Comparison of ENCODE assay signal across 8 mouse cellular contexts in the genomic region with DNA sequence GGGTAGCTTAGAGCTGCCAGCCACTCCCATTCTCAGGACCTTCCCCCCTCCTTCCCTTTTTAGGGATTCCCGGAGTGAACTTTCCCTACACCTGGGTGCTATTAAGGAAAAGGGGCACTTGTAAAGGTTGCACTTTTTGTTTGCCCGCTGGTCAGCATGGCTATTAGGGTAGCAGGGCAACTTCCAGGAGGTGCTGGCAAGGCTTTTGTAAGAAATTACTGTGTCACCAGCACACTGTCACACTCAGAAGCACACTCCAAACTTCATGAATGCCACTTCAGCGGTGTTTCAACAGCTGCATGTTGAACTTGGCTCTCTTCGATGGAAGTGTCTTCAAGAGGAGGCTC. TPM values are rescaled to one million over a fixed set of nuclear protein-coding genes. Genes with fewer than 3 reads are reported as not detected.
DNase-seq lines count a peak whose midpoint lies in the region; ATAC-seq lines count a peak whose summit lies in the region.

No protein-coding gene starts in this region.

- peak overlapping the region; percentile 60 for H3K4me3 ChIP-seq in heart, embryonic 11.5 days (ENCODE audit: low read depth, low read length)
- peak overlapping the region; percentile 53 for H3K4me3 ChIP-seq in embryonic facial prominence, embryonic 14.5 days (ENCODE audit: low read depth, low read length)
- H3K4me3 ChIP-seq in limb, embryonic 13.5 days: peak overlapping the region; percentile 56
- peak overlapping the region; percentile 40; the same call in 1 of the 2 replicates for H3K4me3 ChIP-seq in midbrain, embryonic 16.5 days (ENCODE audit: low read depth, low read length)

- no peaks in the 10 kb centered on the region for H3K36me3 ChIP-seq in heart, embryonic 11.5 days (ENCODE audit: control insufficient read depth, insufficient read depth, low read length)
- no peaks in the 10 kb centered on the region for H3K36me3 ChIP-seq in embryonic facial prominence, embryonic 14.5 days (ENCODE audit: control insufficient read depth, insufficient read depth, low read length)
- H3K36me3 ChIP-seq in limb, embryonic 13.5 days: no peaks in the 10 kb centered on the region
- H3K36me3 ChIP-seq in midbrain, embryonic 16.5 days (ENCODE audit: control insufficient read depth, insufficient read depth, low read length): no peaks in the 10 kb centered on the region

- peaks cover 11% of the 10 kb centered on the region for H3K4me1 ChIP-seq in heart, embryonic 11.5 days (ENCODE audit: control insufficient read depth, insufficient read depth, low read length)
- peaks cover 15% of the 10 kb centered on the region; the same call in 1 of the 2 replicates for H3K4me1 ChIP-seq in embryonic facial prominence, embryonic 14.5 days (ENCODE audit: control insufficient read depth, insufficient read depth, low read length)
- peaks cover 28% of the 10 kb centered on the region for H3K4me1 ChIP-seq in limb, embryonic 13.5 days
- H3K4me1 ChIP-seq in midbrain, embryonic 16.5 days (ENCODE audit: control insufficient read depth, insufficient read depth, low read length): peaks cover 14% of the 10 kb centered on the region

- WGBS in heart, embryonic 11.5 days (ENCODE audit: insufficient replicate concordance): under 1% methylated on average over 4 of the region's 4 CpGs
- WGBS in embryonic facial prominence, embryonic 14.5 days: 2% methylated on average over 4 of the region's 4 CpGs
- 0% methylated on average over 4 of the region's 4 CpGs for WGBS in limb, embryonic 13.5 days
- 3% methylated on average over 4 of the region's 4 CpGs for WGBS in midbrain, embryonic 16.5 days

- H3K4me2 ChIP-seq in heart, embryonic 11.5 days: peak overlapping the region; percentile 99
- peak overlapping the region; percentile 97 for H3K4me2 ChIP-seq in embryonic facial prominence, embryonic 14.5 days (ENCODE audit: low read depth, low read length)
- H3K4me2 ChIP-seq in limb, embryonic 13.5 days (replicated peaks): peak overlapping the region; percentile 99
- peak overlapping the region; percentile 77 for H3K4me2 ChIP-seq in midbrain, embryonic 16.5 days (ENCODE audit: low read length)

- DNase-seq in heart, postnatal 25 days (ENCODE audit: low spot score): no peak
- no peak for DNase-seq in embryonic facial prominence, embryonic 14.5 days (ENCODE audit: low spot score)
- DNase-seq in cerebellum, postnatal 4 days (ENCODE audit: low spot score in 2 of 2): no peak
- DNase-seq in adipocyte (ENCODE audit: low spot score): no peak
- DNase-seq in frontal cortex, adult 2 months (ENCODE audit: extremely low spot score in 1 of 2, low spot score in 1 of 2): no peak

- no peak for ATAC-seq in heart, embryonic 11.5 days (replicated peaks; ENCODE audit: insufficient number of reproducible peaks, low FRiP score, low TSS enrichment)
- no peak for ATAC-seq in embryonic facial prominence, embryonic 14.5 days (ENCODE audit: low read depth)
- ATAC-seq in limb, embryonic 13.5 days (ENCODE audit: low FRiP score, low read depth): no peak
- no peak for ATAC-seq in midbrain, embryonic 16.5 days

- H3K9ac ChIP-seq in heart, embryonic 11.5 days (ENCODE audit: low read depth, low read length): no peak overlapping the region
- H3K9ac ChIP-seq in embryonic facial prominence, embryonic 14.5 days (ENCODE audit: low read depth, low read length): peak overlapping the region; percentile 51; the same call in 1 of the 2 replicates
- peak overlapping the region; percentile 70 for H3K9ac ChIP-seq in limb, embryonic 13.5 days
- H3K9ac ChIP-seq in midbrain, embryonic 16.5 days (ENCODE audit: low read depth, low read length): no peak overlapping the region

- intact Hi-C loops in heart, postnatal 25 days (cut with DNase I): no loop called here

- H3K27me3 ChIP-seq in heart, embryonic 11.5 days (ENCODE audit: control insufficient read depth, insufficient read depth, low read length): peaks cover 60% of the 10 kb centered on the region
- H3K27me3 ChIP-seq in embryonic facial prominence, embryonic 14.5 days (replicated peaks; ENCODE audit: control insufficient read depth, insufficient read depth, low read length): peaks cover 60% of the 10 kb centered on the region
- peaks cover 48% of the 10 kb centered on the region for H3K27me3 ChIP-seq in limb, embryonic 13.5 days
- peaks cover 32% of the 10 kb centered on the region for H3K27me3 ChIP-seq in midbrain, embryonic 16.5 days (ENCODE audit: control insufficient read depth, insufficient read depth, low read depth, low read length)

- no peak overlapping the region for H3K27ac ChIP-seq in heart, embryonic 11.5 days (ENCODE audit: low read depth, low read length)
- H3K27ac ChIP-seq in embryonic facial prominence, embryonic 14.5 days (replicated peaks; ENCODE audit: low read depth, low read length): no peak overlapping the region
- H3K27ac ChIP-seq in limb, embryonic 13.5 days: no peak overlapping the region
- no peak overlapping the region for H3K27ac ChIP-seq in midbrain, embryonic 16.5 days (ENCODE audit: low read length)

- no peaks in the 10 kb centered on the region for H3K9me3 ChIP-seq in heart, embryonic 11.5 days (replicated peaks; ENCODE audit: control insufficient read depth, low read length)
- no peaks in the 10 kb centered on the region for H3K9me3 ChIP-seq in embryonic facial prominence, embryonic 14.5 days (ENCODE audit: control insufficient read depth, low read length)
- H3K9me3 ChIP-seq in limb, embryonic 13.5 days: no peaks in the 10 kb centered on the region
- no peaks in the 10 kb centered on the region for H3K9me3 ChIP-seq in midbrain, embryonic 16.5 days (replicated peaks; ENCODE audit: control insufficient read depth, low read length, poor library complexity, severe bottlenecking)

RNA-seq across cellular contexts. Expression of a gene that starts 0.6 kb away (rescaled TPM):
- not detected in 2 replicates for polyA plus RNA-seq in heart, embryonic 11.5 days (2014; fragmentation: Nextera tagmentation; extraction: Ambion mirVana)
- under 1 TPM; 0.42 to 0.59 TPM for total RNA-seq in heart, postnatal 25 days (2021)
- 0.63 and 1.1 TPM in 2 replicates for polyA plus RNA-seq in embryonic facial prominence, embryonic 14.5 days (2014; fragmentation: Nextera tagmentation; extraction: Ambion mirVana)
- polyA plus RNA-seq in limb, embryonic 13.5 days (2015; fragmentation: Nextera tagmentation; extraction: Ambion mirVana): 1.7 and 1.9 TPM in 2 replicates
- 0.24 and 0.62 TPM in 2 replicates for polyA plus RNA-seq in midbrain, embryonic 16.5 days (2015; fragmentation: Nextera tagmentation; extraction: Ambion mirVana)
- 0.17 TPM in 1 of 2 replicates, not detected in the other for polyA plus RNA-seq in frontal cortex, adult 2 months (2012; rRNA removed)

RNA-seq across cellular contexts. Expression of a gene that starts 4.2 kb away (rescaled TPM):
- 24.0 and 27.2 TPM in 2 replicates for polyA plus RNA-seq in heart, embryonic 11.5 days (2014; fragmentation: Nextera tagmentation; extraction: Ambion mirVana)
- 10 to 100 TPM; 88.1 to 93.4 TPM for total RNA-seq in heart, postnatal 25 days (2021)
- polyA plus RNA-seq in embryonic facial prominence, embryonic 14.5 days (2014; fragmentation: Nextera tagmentation; extraction: Ambion mirVana): 54.3 and 55.3 TPM in 2 replicates
- polyA plus RNA-seq in limb, embryonic 13.5 days (2015; fragmentation: Nextera tagmentation; extraction: Ambion mirVana): 44.9 and 46.5 TPM in 2 replicates
- polyA plus RNA-seq in midbrain, embryonic 16.5 days (2015; fragmentation: Nextera tagmentation; extraction: Ambion mirVana): 40.0 and 47.5 TPM in 2 replicates
- 43.9 and 52.4 TPM in 2 replicates for polyA plus RNA-seq in frontal cortex, adult 2 months (2012; rRNA removed)

RNA-seq across cellular contexts. Expression of a gene that starts 19.5 kb away (rescaled TPM):
- not detected in 2 replicates for polyA plus RNA-seq in heart, embryonic 11.5 days (2014; fragmentation: Nextera tagmentation; extraction: Ambion mirVana)
- under 1 TPM in 1 of 2 experiments, not detected in 1; 0.08 TPM for total RNA-seq in heart, postnatal 25 days (2021)
- polyA plus RNA-seq in embryonic facial prominence, embryonic 14.5 days (2014; fragmentation: Nextera tagmentation; extraction: Ambion mirVana): 0.08 TPM in 1 of 2 replicates, not detected in the other
- polyA plus RNA-seq in limb, embryonic 13.5 days (2015; fragmentation: Nextera tagmentation; extraction: Ambion mirVana): not detected in 2 replicates
- not detected in 2 replicates for polyA plus RNA-seq in midbrain, embryonic 16.5 days (2015; fragmentation: Nextera tagmentation; extraction: Ambion mirVana)
- 0.04 TPM in 2 replicates for polyA plus RNA-seq in frontal cortex, adult 2 months (2012; rRNA removed)

Comparison
In these comparisons a context has a peak if more than half of its experiments do, and no peak if none do; other contexts are left out.
1. H3K9ac ChIP-seq: peak in embryonic facial prominence, embryonic 14.5 days (single experiment) and limb, embryonic 13.5 days (single experiment); none in heart, embryonic 11.5 days (single experiment) and midbrain, embryonic 16.5 days (single experiment).
2. Peak in every context shown above with its lines, with median percentiles within 50 percentile points of each other: H3K4me2 ChIP-seq and H3K4me3 ChIP-seq.